In genomic region chr14:103446671-103447070, GRCm38 (mm10) we compare ENCODE assay signal across 12 mouse cellular contexts.
DNase-seq lines count a peak whose midpoint lies in the region; ATAC-seq and TF ChIP-seq lines count a peak whose summit lies in the region.
"Had no signal": no experiment of that assay in that cellular context is flagged by ENCODE, and none has a peak within 500 bp of the region (broad histone marks: within the 10 kb centered on the region; RNA-seq: fewer than 3 reads in every experiment).

No protein-coding gene starts in this region.

- no peak overlapping the region for H3K27ac ChIP-seq in forebrain, embryonic 13.5 days
- H3K27ac ChIP-seq in forebrain, embryonic 10.5 days = no peak overlapping the region
- no peak overlapping the region for H3K27ac ChIP-seq in stomach, embryonic 15.5 days
- H3K27ac ChIP-seq in stomach, postnatal 0 days (replicated peaks) = no peak overlapping the region
- H3K27ac ChIP-seq: hindbrain, embryonic 15.5 days; midbrain, embryonic 12.5 days had no signal

- H3K4me1 ChIP-seq in forebrain, embryonic 13.5 days = 0 out of 2 replicates have a peak, but pooled peaks cover 4% of the 10 kb centered on the region
- H3K4me1 ChIP-seq in forebrain, embryonic 10.5 days = peaks cover 19% of the 10 kb centered on the region
- H3K4me1 ChIP-seq in stomach, embryonic 15.5 days = no peaks in the 10 kb centered on the region
- H3K4me1 ChIP-seq in stomach, postnatal 0 days (replicated peaks; ENCODE audit: control insufficient read depth, insufficient read depth) = no peaks in the 10 kb centered on the region
- H3K4me1 ChIP-seq: hindbrain, embryonic 15.5 days had no signal

- no peak overlapping the region for H3K4me2 ChIP-seq in forebrain, embryonic 13.5 days
- no peak overlapping the region for H3K4me2 ChIP-seq in stomach, embryonic 15.5 days
- H3K4me2 ChIP-seq in stomach, postnatal 0 days (replicated peaks; ENCODE audit: low read depth) = no peak overlapping the region
- H3K4me2 ChIP-seq: hindbrain, embryonic 15.5 days; midbrain, embryonic 12.5 days had no signal

- peak; percentile 38; the same call in 1 of the 2 replicates for ATAC-seq in forebrain, embryonic 13.5 days
- ATAC-seq in stomach, embryonic 15.5 days (ENCODE audit: insufficient read depth, low FRiP score, low read depth) = peak; percentile 53; the same call in 1 of the 2 replicates
- no peak for ATAC-seq in stomach, postnatal 0 days (ENCODE audit: low FRiP score, low TSS enrichment)
- ATAC-seq: CD4-positive, CD25-positive, alpha-beta regulatory T cell, adult 4 months had no signal

- no peak for DNase-seq in forebrain, embryonic 10.5 days (ENCODE audit: extremely low spot score, low spot score)
- no peak for DNase-seq in stomach, postnatal 0 days (ENCODE audit: low spot score)
- peak; percentile 31 for DNase-seq in fat pad, adult 2 months (ENCODE audit: extremely low read depth, low read depth, low spot score)
- DNase-seq in layer of hippocampus, adult 9-11 months = peak; percentile 62
- no peak for DNase-seq in frontal cortex, postnatal 36 days (ENCODE audit: low spot score in 2 of 2)
- no peak for DNase-seq in gastrocnemius, postnatal 10 days
- DNase-seq: gastrocnemius, postnatal 36 days had no signal

- TF ChIP-seq CTCF in stomach, postnatal 0 days (IDR thresholded peaks at IDR 0.05; ENCODE audit: low read depth) = no peak; the same call in 1 of the 2 replicates

- no peaks in the 10 kb centered on the region for H3K9me3 ChIP-seq in forebrain, embryonic 13.5 days (replicated peaks)
- no peaks in the 10 kb centered on the region for H3K9me3 ChIP-seq in forebrain, embryonic 10.5 days
- no peaks in the 10 kb centered on the region for H3K9me3 ChIP-seq in stomach, embryonic 15.5 days
- H3K9me3 ChIP-seq in stomach, postnatal 0 days (ENCODE audit: control insufficient read depth, low read length) = no peaks in the 10 kb centered on the region
- H3K9me3 ChIP-seq: hindbrain, embryonic 15.5 days; midbrain, embryonic 12.5 days had no signal

- no peak overlapping the region for H3K9ac ChIP-seq in forebrain, embryonic 13.5 days
- H3K9ac ChIP-seq in stomach, embryonic 15.5 days = no peak overlapping the region
- no peak overlapping the region for H3K9ac ChIP-seq in stomach, postnatal 0 days (ENCODE audit: low read length)
- H3K9ac ChIP-seq: hindbrain, embryonic 15.5 days; midbrain, embryonic 12.5 days had no signal

- 24% methylated on average over 2 of the region's 2 CpGs for WGBS in forebrain, embryonic 13.5 days
- WGBS in forebrain, embryonic 10.5 days = 50% methylated on average over 2 of the region's 2 CpGs
- 51% methylated on average over 2 of the region's 2 CpGs for WGBS in stomach, embryonic 15.5 days
- WGBS in stomach, postnatal 0 days = 56% methylated on average over 2 of the region's 2 CpGs

- H3K4me3 ChIP-seq in forebrain, embryonic 13.5 days = no peak overlapping the region
- H3K4me3 ChIP-seq in forebrain, embryonic 10.5 days = no peak overlapping the region
- no peak overlapping the region for H3K4me3 ChIP-seq in stomach, embryonic 15.5 days (replicated peaks)
- H3K4me3 ChIP-seq in stomach, postnatal 0 days (ENCODE audit: low read depth, low read length) = no peak overlapping the region
- H3K4me3 ChIP-seq: hindbrain, embryonic 15.5 days; midbrain, embryonic 12.5 days had no signal

- H3K36me3 ChIP-seq in forebrain, embryonic 13.5 days (ENCODE audit: poor library complexity, severe bottlenecking) = no peaks in the 10 kb centered on the region
- no peaks in the 10 kb centered on the region for H3K36me3 ChIP-seq in forebrain, embryonic 10.5 days (replicated peaks)
- no peaks in the 10 kb centered on the region for H3K36me3 ChIP-seq in stomach, embryonic 15.5 days
- H3K36me3 ChIP-seq in stomach, postnatal 0 days (ENCODE audit: control insufficient read depth, insufficient read depth, low read length) = no peaks in the 10 kb centered on the region
- H3K36me3 ChIP-seq: hindbrain, embryonic 15.5 days; midbrain, embryonic 12.5 days had no signal

- no peak for TF ChIP-seq EP300 in stomach, postnatal 0 days (optimal IDR thresholded peaks at IDR 0.05)

- H3K27me3 ChIP-seq in forebrain, embryonic 13.5 days = no peaks in the 10 kb centered on the region
- H3K27me3 ChIP-seq in forebrain, embryonic 10.5 days (ENCODE audit: poor library complexity, severe bottlenecking) = no peaks in the 10 kb centered on the region
- H3K27me3 ChIP-seq in stomach, embryonic 15.5 days (replicated peaks) = no peaks in the 10 kb centered on the region
- H3K27me3 ChIP-seq in stomach, postnatal 0 days (ENCODE audit: control insufficient read depth, insufficient read depth, low read length) = no peaks in the 10 kb centered on the region
- H3K27me3 ChIP-seq: hindbrain, embryonic 15.5 days; midbrain, embryonic 12.5 days had no signal

Comparison
In these comparisons a context has a peak if more than half of its experiments do, and no peak if none do; other contexts are left out.
1. DNase-seq: peak in fat pad, adult 2 months (single experiment) and layer of hippocampus, adult 9-11 months (single experiment); none in forebrain, embryonic 10.5 days (single experiment), stomach, postnatal 0 days (single experiment), frontal cortex, postnatal 36 days (0 of 2) and gastrocnemius, postnatal 10 days (single experiment).